Mouse (Mus musculus): ENCODE data around the gene Gm4353.

GRCm38 (mm10) chr7:116103091-116103490, 18.7 kb upstream of the Gm4353 start:
- TF ChIP-seq POLR2A (IDR thresholded peaks at IDR 0.05; ENCODE audit: insufficient read length, low read depth) (no peak), USF1 (IDR thresholded peaks at IDR 0.05; ENCODE audit: low read depth) (no peak)

Measured in myocyte (in vitro differentiated cells).